Mouse (Mus musculus): ENCODE measurements at regions not wholly inside any gene's neighbourhood (a gene's known extent, or its start where the extent isn't known, plus 50 kb on each side); places are given as distances from the start of the nearest gene placed in this dataset.
"Not testable (repeated sequence)": the region's sequence is repeated elsewhere in the genome, so short reads cannot be mapped to it uniquely, and the experiment has no call there.

DNA sequence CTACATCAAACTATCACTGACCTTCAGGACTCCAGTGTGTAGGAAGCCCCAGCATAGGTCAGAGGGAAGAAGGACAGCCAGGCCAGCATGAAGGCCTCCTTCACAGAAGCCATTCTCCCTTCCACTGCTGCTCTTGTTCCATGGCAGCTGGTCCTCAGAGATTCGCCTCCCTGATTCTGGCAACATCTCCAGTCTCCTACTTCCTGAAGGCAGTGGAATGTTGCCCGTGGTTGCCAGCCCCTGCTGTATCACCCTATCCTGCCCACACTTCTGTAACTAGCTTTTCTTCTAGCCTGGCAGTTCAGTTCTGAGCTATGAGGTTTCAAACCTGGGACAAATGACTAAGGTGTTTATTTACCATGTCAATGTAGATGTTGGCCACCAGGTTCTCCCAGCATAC is 234.2 kb downstream of the Unc5cl start:
- Histone ChIP-seq H3K27ac (ENCODE audit: low read length) (no peak overlapping the region), H3K9me3 (replicated peaks; ENCODE audit: control insufficient read depth, low read length) (no peaks in the 10 kb centered on the region), H3K9ac (ENCODE audit: low read depth, low read length) (no peak overlapping the region), H3K4me3 (ENCODE audit: low read depth, low read length) (no peak overlapping the region), H3K4me1 (ENCODE audit: control insufficient read depth, low read depth, low read length) (no peaks in the 10 kb centered on the region), H3K27me3 (ENCODE audit: control insufficient read depth, insufficient read depth, low read depth, low read length) (no peaks in the 10 kb centered on the region), H3K36me3 (ENCODE audit: control insufficient read depth, insufficient read depth) (no peaks in the 10 kb centered on the region), H3K4me2 (ENCODE audit: low read depth, low read length) (no peak overlapping the region)
- 33% methylated on average over 2 of the region's 2 CpGs for WGBS (ENCODE audit: insufficient replicate concordance)
- ATAC-seq (ENCODE audit: low read depth), result no peak

DNA sequence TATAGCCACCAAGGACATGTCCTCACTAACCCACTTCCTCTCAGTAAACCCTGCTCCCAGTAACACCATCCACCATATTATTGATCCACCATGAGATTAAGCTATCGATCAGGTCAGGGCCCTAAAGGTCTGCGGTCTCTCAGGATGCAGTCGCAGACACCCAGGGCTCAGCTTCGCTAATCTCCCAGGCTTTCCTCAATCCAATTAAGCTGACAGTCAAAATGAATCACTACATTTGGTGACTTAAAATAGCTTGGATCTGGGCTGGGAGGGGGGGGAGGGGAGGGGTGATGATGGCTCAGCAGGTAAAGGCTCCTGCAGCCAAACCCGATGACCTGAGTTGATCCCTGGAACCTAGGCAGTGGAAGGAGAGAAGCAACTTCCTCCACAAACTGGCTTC is 233.7 kb upstream of the Lrfn2 start:
- no peaks in the 10 kb centered on the region for H3K27me3 ChIP-seq (ENCODE audit: control insufficient read depth, insufficient read depth, low read depth, low read length)
- H3K4me3 ChIP-seq (ENCODE audit: low read depth, low read length), result no peak overlapping the region
- H3K4me2 ChIP-seq (ENCODE audit: low read depth, low read length), result no peak overlapping the region
- no peak for ATAC-seq (ENCODE audit: low read depth)
- no peaks in the 10 kb centered on the region for H3K36me3 ChIP-seq (ENCODE audit: control insufficient read depth, insufficient read depth)
- H3K9ac ChIP-seq (ENCODE audit: low read depth, low read length), result no peak overlapping the region
- no peak overlapping the region for H3K27ac ChIP-seq (ENCODE audit: low read length)
- no peaks in the 10 kb centered on the region for H3K4me1 ChIP-seq (ENCODE audit: control insufficient read depth, low read depth, low read length)
- no peaks in the 10 kb centered on the region for H3K9me3 ChIP-seq (replicated peaks; ENCODE audit: control insufficient read depth, low read length)
- 77% methylated on average over 5 of the region's 5 CpGs for WGBS (ENCODE audit: insufficient replicate concordance)

DNA sequence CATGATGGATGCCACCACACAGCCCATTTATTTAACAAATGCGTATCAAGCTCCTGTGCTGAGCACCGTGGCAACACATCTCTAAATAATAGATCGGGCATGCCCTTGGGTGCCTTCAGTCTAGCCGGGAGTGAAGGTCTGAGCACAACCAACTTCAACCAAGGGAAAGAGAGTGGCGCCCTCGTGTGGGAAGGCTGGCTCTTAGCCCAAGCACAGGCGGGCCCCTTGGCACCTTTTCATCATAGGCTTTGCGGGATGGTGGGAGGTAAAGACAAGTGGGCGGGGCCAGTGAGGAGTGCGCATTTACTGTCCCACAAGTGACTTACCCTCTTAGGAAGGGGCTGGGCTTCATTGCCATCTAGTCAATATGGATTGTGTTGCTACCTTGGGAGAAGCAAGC is 231.6 kb upstream of the Lrfn2 start:
- Histone ChIP-seq H3K27ac (ENCODE audit: low read length) (no peak overlapping the region), H3K36me3 (ENCODE audit: control insufficient read depth, insufficient read depth) (no peaks in the 10 kb centered on the region), H3K4me1 (ENCODE audit: control insufficient read depth, low read depth, low read length) (no peaks in the 10 kb centered on the region), H3K9ac (ENCODE audit: low read depth, low read length) (no peak overlapping the region), H3K27me3 (ENCODE audit: control insufficient read depth, insufficient read depth, low read depth, low read length) (no peaks in the 10 kb centered on the region), H3K4me2 (ENCODE audit: low read depth, low read length) (no peak overlapping the region), H3K9me3 (replicated peaks; ENCODE audit: control insufficient read depth, low read length) (no peaks in the 10 kb centered on the region), H3K4me3 (ENCODE audit: low read depth, low read length) (no peak overlapping the region)
- ATAC-seq (ENCODE audit: low read depth), result no peak
- WGBS (ENCODE audit: insufficient replicate concordance), result 19% methylated on average over 10 of the region's 10 CpGs

DNA sequence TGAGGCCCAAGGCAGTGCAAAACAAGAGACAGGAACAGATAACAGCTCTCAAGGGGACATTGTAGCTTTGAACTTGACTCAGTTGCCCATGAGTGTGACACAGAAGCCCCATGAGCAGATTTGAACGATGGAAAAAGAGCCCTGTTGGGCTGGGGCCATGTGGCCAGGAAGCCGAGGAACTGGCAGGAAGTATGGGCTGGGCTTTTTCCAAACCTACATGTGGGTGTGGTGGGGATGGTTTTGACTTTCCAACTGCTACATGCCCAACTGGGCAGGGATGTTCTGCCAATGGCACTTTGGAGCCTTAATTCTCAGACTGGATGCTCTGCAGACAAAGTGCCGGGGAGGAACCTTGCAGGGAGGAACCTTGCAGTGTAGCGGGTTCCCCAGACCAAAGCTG is 211.7 kb upstream of the Lrfn2 start:
- Histone ChIP-seq H3K4me3 (ENCODE audit: low read depth, low read length) (no peak overlapping the region), H3K27ac (ENCODE audit: low read length) (no peak overlapping the region), H3K9ac (ENCODE audit: low read depth, low read length) (no peak overlapping the region), H3K36me3 (ENCODE audit: control insufficient read depth, insufficient read depth) (no peaks in the 10 kb centered on the region), H3K9me3 (replicated peaks; ENCODE audit: control insufficient read depth, low read length) (no peaks in the 10 kb centered on the region), H3K27me3 (ENCODE audit: control insufficient read depth, insufficient read depth, low read depth, low read length) (no peaks in the 10 kb centered on the region), H3K4me2 (ENCODE audit: low read depth, low read length) (no peak overlapping the region), H3K4me1 (ENCODE audit: control insufficient read depth, low read depth, low read length) (no peaks in the 10 kb centered on the region)
- no peak for ATAC-seq (ENCODE audit: low read depth)
- WGBS (ENCODE audit: insufficient replicate concordance), result 49% methylated on average over 4 of the region's 4 CpGs

DNA sequence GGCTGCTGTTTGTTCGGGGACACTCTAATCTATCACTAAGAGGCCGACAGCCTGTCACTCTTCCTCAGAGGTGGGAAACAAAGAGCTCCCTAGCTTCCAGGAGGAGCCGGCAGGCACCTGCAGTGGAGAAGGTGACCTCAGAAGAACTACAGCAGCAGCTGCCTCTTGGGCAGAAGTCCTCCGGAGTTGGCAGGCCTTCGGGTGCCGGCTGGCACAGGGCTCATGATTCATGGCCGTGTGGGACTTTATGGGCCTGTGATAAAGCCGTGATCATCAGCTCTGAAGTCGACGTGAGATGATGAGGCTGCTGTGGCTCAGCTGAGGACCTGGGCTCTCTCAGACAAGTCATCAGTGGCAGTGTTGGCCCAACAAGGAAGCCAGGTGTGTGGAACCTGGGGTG is 208.9 kb upstream of the Lrfn2 start:
- Histone ChIP-seq H3K4me3 (ENCODE audit: low read depth, low read length) (no peak overlapping the region), H3K27ac (ENCODE audit: low read length) (no peak overlapping the region), H3K4me1 (ENCODE audit: control insufficient read depth, low read depth, low read length) (no peaks in the 10 kb centered on the region), H3K9ac (ENCODE audit: low read depth, low read length) (no peak overlapping the region), H3K4me2 (ENCODE audit: low read depth, low read length) (no peak overlapping the region), H3K36me3 (ENCODE audit: control insufficient read depth, insufficient read depth) (no peaks in the 10 kb centered on the region), H3K9me3 (replicated peaks; ENCODE audit: control insufficient read depth, low read length) (no peaks in the 10 kb centered on the region), H3K27me3 (ENCODE audit: control insufficient read depth, insufficient read depth, low read depth, low read length) (no peaks in the 10 kb centered on the region)
- 54% methylated on average over 10 of the region's 10 CpGs for WGBS (ENCODE audit: insufficient replicate concordance)
- no peak for ATAC-seq (ENCODE audit: low read depth)

DNA sequence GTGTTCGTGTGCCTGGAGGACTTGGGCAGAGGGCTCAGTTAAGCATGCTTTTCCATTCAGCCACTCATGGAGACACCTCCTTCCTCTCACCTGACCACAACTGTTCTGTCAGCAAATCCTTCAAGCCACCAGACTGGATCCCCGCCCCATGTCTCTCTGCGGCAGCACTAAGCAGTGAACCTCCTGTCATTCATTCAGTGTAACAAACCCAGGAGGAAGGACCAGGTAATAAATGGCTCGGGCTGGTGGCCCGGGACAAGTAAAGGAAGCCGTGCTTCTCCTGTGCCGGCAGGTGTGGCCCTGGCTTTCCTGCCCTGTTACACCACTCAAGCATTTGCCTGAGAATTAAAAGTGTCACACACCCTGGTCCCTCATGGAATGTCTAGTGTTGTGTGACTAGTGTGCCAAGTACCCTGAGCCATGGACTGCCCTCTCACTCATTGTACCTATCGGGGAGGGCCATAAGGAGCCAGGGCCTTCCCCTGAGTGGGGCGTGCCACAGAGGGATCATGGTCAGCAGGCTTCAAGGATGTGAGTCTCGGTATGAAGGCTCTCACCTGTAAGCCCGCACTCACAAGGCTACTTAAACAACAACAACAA is 207.6 kb upstream of the Lrfn2 start:
- Histone ChIP-seq H3K4me3 (ENCODE audit: low read depth, low read length) (no peak overlapping the region), H3K9me3 (replicated peaks; ENCODE audit: control insufficient read depth, low read length) (no peaks in the 10 kb centered on the region), H3K27me3 (ENCODE audit: control insufficient read depth, insufficient read depth, low read depth, low read length) (no peaks in the 10 kb centered on the region), H3K27ac (ENCODE audit: low read length) (no peak overlapping the region), H3K4me2 (ENCODE audit: low read depth, low read length) (no peak overlapping the region), H3K36me3 (ENCODE audit: control insufficient read depth, insufficient read depth) (no peaks in the 10 kb centered on the region), H3K4me1 (ENCODE audit: control insufficient read depth, low read depth, low read length) (no peaks in the 10 kb centered on the region), H3K9ac (ENCODE audit: low read depth, low read length) (no peak overlapping the region)
- no peak for ATAC-seq (ENCODE audit: low read depth)
- WGBS (ENCODE audit: insufficient replicate concordance), result 64% methylated on average over 11 of the region's 11 CpGs

DNA sequence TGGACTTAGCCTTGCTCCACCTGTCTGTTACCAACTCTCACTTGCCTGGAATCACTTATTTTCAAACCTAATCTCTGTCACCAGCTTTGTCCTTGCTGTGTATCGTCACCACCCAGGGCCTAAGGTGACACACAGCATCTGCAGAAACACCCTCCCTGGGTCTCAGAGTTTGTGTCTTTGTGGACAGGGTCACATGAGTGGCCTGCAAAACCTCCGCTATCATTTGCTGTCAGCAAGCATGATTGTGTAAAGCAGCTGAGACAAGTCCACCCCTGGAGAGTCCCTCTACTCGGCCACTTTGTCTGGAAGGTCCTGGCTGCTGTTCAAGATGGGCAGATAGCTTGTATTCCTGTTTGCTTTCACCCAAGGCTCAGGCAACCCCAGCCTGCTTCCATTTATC is 205.7 kb upstream of the Lrfn2 start:
- 40% methylated on average over 3 of the region's 3 CpGs for WGBS (ENCODE audit: insufficient replicate concordance)
- no peak for ATAC-seq (ENCODE audit: low read depth)
- Histone ChIP-seq H3K4me1 (ENCODE audit: control insufficient read depth, low read depth, low read length) (no peaks in the 10 kb centered on the region), H3K9me3 (replicated peaks; ENCODE audit: control insufficient read depth, low read length) (no peaks in the 10 kb centered on the region), H3K9ac (ENCODE audit: low read depth, low read length) (no peak overlapping the region), H3K36me3 (ENCODE audit: control insufficient read depth, insufficient read depth) (no peaks in the 10 kb centered on the region), H3K27me3 (ENCODE audit: control insufficient read depth, insufficient read depth, low read depth, low read length) (no peaks in the 10 kb centered on the region), H3K27ac (ENCODE audit: low read length) (no peak overlapping the region), H3K4me2 (ENCODE audit: low read depth, low read length) (no peak overlapping the region), H3K4me3 (ENCODE audit: low read depth, low read length) (no peak overlapping the region)

DNA sequence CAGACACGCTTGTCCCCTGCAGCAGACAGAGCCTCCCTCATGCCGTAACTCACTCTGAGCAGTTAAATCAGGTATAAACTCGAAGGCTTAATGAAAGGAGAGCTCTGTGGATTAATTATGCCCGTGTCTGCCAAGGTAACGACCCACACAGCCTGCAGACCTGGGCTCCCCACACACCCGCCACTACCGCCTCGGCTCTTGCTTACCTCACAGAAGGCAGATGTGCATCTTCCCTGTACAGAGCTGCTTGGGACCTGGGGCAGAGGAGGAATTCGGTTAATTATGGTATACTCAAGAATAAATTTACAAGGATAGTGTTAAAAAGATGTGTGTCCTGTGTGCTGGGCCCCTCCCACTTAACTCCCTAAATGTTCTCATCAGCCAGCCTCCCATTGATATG is 198.4 kb upstream of the Lrfn2 start:
- Histone ChIP-seq H3K4me3 (ENCODE audit: low read depth, low read length) (no peak overlapping the region), H3K27me3 (ENCODE audit: control insufficient read depth, insufficient read depth, low read depth, low read length) (no peaks in the 10 kb centered on the region), H3K4me1 (ENCODE audit: control insufficient read depth, low read depth, low read length) (no peaks in the 10 kb centered on the region), H3K4me2 (ENCODE audit: low read depth, low read length) (no peak overlapping the region), H3K9me3 (replicated peaks; ENCODE audit: control insufficient read depth, low read length) (no peaks in the 10 kb centered on the region), H3K27ac (ENCODE audit: low read length) (no peak overlapping the region), H3K36me3 (ENCODE audit: control insufficient read depth, insufficient read depth) (no peaks in the 10 kb centered on the region), H3K9ac (ENCODE audit: low read depth, low read length) (no peak overlapping the region)
- WGBS (ENCODE audit: insufficient replicate concordance), result 65% methylated on average over 9 of the region's 9 CpGs
- no peak for ATAC-seq (ENCODE audit: low read depth)

DNA sequence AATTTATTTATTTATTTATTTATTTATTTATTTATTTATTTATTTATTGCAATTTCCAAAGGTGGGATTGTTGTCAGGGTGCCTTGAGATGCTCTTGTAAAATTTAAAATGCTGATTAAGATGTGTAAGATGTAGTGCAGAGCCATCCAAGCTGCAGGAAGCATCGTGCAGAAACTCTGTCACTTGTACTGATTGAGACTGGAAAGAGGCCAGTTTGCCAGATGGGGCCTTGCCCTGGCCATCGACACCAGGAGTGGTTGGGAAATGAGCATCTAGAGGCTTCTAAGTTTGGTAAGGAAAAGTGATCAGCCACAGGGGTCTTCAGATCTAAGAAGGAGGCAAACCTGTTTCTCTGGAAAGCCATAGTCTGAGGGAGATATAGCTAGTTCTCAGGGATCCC is 195.0 kb upstream of the Lrfn2 start:
- WGBS (ENCODE audit: insufficient replicate concordance), result 54% methylated on average over 2 of the region's 2 CpGs
- H3K4me1 ChIP-seq (ENCODE audit: control insufficient read depth, low read depth, low read length); H3K4me3 ChIP-seq (ENCODE audit: low read depth, low read length); H3K9ac ChIP-seq (ENCODE audit: low read depth, low read length); H3K4me2 ChIP-seq (ENCODE audit: low read depth, low read length); H3K27me3 ChIP-seq (ENCODE audit: control insufficient read depth, insufficient read depth, low read depth, low read length); ATAC-seq (ENCODE audit: low read depth); H3K9me3 ChIP-seq (replicated peaks; ENCODE audit: control insufficient read depth, low read length); H3K27ac ChIP-seq (ENCODE audit: low read length); H3K36me3 ChIP-seq (ENCODE audit: control insufficient read depth, insufficient read depth): not testable (repeated sequence)
